Mouse (Mus musculus): ENCODE results near the gene Orc1.

GRCm38 (mm10) chr4:108637721-108638120 lies 58.5 kb downstream of the Orc1 start:
- TF ChIP-seq CTCF (IDR thresholded peaks at IDR 0.05; ENCODE audit: control insufficient read depth, insufficient read depth, insufficient replicate concordance, low read depth, low read length) (no peak), POLR2A (IDR thresholded peaks at IDR 0.05; ENCODE audit: control insufficient read depth, low read depth, low read length) (no peak)

All from testis, adult 2 months (tissue).